Mouse (Mus musculus): ENCODE measurements around the gene Tmem189. TPM values are rescaled to one million over a fixed set of nuclear protein-coding genes. Genes with fewer than 3 reads are reported as not detected.
"Not testable (repeated sequence)": the region's sequence is repeated elsewhere in the genome, so short reads cannot be mapped to it uniquely, and the experiment has no call there.

Tmem189 gene
- total and polyA plus RNA-seq, 3 experiments: 17.5 to 38.8 (median 20.1) TPM

GRCm38 (mm10) chr2:167654911-167655600 is 34.6 kb downstream of the Tmem189 start:
- no peaks in the 10 kb centered on the region for H3K27me3 ChIP-seq (ENCODE audit: insufficient read depth, low read length)
- H3K4me1 ChIP-seq (ENCODE audit: insufficient read depth, low read depth, low read length): peaks cover 21% of the 10 kb centered on the region
- H3K36me3 ChIP-seq (replicated peaks): peaks cover 97% of the 10 kb centered on the region
- TF ChIP-seq POLR2AphosphoS5 (IDR thresholded peaks at IDR 0.05; ENCODE audit: insufficient replicate concordance, low read depth, low read length): no peak
- TF ChIP-seq TAL1 (conservative IDR thresholded peaks at IDR 0.05; ENCODE audit: low read depth, low read length): no peak
- no peak for TF ChIP-seq CTCF (IDR thresholded peaks at IDR 0.05; ENCODE audit: low read depth, low read length)
- TF ChIP-seq GATA1 (IDR thresholded peaks at IDR 0.05; ENCODE audit: borderline replicate concordance, low read length): no peak
- TF ChIP-seq GATA2 (IDR thresholded peaks at IDR 0.05; ENCODE audit: borderline replicate concordance, low read depth, low read length): no peak
- no peaks in the 10 kb centered on the region for H3K9me3 ChIP-seq (replicated peaks)
- ATAC-seq (ENCODE audit: extremely low read depth, insufficient number of reproducible peaks, low FRiP score, poor library complexity, severe bottlenecking): no peak
- no peak for DNase-seq (ENCODE audit: low spot score)
- no peak overlapping the region for H3K4me3 ChIP-seq (ENCODE audit: low read depth, low read length)

- DNase-seq (ENCODE audit: low spot score) (no peak), ATAC-seq (ENCODE audit: extremely low read depth, insufficient number of reproducible peaks, low FRiP score, poor library complexity, severe bottlenecking) (no peak)
- TF ChIP-seq CTCF (IDR thresholded peaks at IDR 0.05; ENCODE audit: low read depth, low read length): no peak
- TF ChIP-seq POLR2AphosphoS5 (IDR thresholded peaks at IDR 0.05; ENCODE audit: insufficient replicate concordance, low read depth, low read length): no peak
- no peak for TF ChIP-seq GATA1 (IDR thresholded peaks at IDR 0.05; ENCODE audit: borderline replicate concordance, low read length)
- no peak for TF ChIP-seq GATA2 (IDR thresholded peaks at IDR 0.05; ENCODE audit: borderline replicate concordance, low read depth, low read length)
- H3K9me3 ChIP-seq (replicated peaks): no peaks in the 10 kb centered on the region
- H3K4me3 ChIP-seq (ENCODE audit: low read depth, low read length): no peak overlapping the region
- peaks cover 96% of the 10 kb centered on the region for H3K36me3 ChIP-seq (replicated peaks)
- H3K27me3 ChIP-seq (ENCODE audit: insufficient read depth, low read length): no peaks in the 10 kb centered on the region
- peaks cover 6% of the 10 kb centered on the region for H3K4me1 ChIP-seq (ENCODE audit: insufficient read depth, low read depth, low read length)
Measured at GRCm38 (mm10) chr2:167652694-167653093, 36.9 kb downstream of the Tmem189 start.

DNA sequence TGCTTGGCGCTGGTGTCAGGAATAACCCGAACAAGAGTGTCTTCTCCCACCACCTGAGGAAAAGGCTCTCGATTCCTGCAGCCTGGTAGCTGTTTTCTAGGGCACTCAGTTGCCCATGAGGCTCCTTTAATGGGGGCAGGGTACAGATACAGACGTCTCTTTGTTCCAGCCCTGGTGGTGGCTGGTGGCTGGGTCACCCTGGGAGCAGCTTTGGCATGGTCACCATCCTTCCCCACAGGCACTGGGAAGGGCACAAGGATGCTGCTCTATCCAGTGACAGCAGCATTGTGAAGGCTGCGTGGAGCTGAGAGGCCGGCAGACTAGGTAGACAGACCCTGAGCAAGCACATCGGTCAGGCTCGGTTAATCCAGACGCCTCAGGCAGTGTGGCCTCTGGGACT is 38.0 kb downstream of the Tmem189 start:
- peaks cover 95% of the 10 kb centered on the region for H3K36me3 ChIP-seq (replicated peaks)
- peaks cover under 1% of the 10 kb centered on the region; the same call in 1 of the 2 replicates for H3K4me1 ChIP-seq (ENCODE audit: insufficient read depth, low read depth, low read length)
- no peak for ATAC-seq (ENCODE audit: extremely low read depth, insufficient number of reproducible peaks, low FRiP score, poor library complexity, severe bottlenecking)
- no peak overlapping the region for H3K4me3 ChIP-seq (ENCODE audit: low read depth, low read length)
- no peaks in the 10 kb centered on the region for H3K27me3 ChIP-seq (ENCODE audit: insufficient read depth, low read length)
- TF ChIP-seq GATA1 (IDR thresholded peaks at IDR 0.05; ENCODE audit: borderline replicate concordance, low read length) (no peak), POLR2AphosphoS5 (IDR thresholded peaks at IDR 0.05; ENCODE audit: insufficient replicate concordance, low read depth, low read length) (no peak), TAL1 (conservative IDR thresholded peaks at IDR 0.05; ENCODE audit: low read depth, low read length) (no peak), GATA2 (IDR thresholded peaks at IDR 0.05; ENCODE audit: borderline replicate concordance, low read depth, low read length) (no peak), CTCF (IDR thresholded peaks at IDR 0.05; ENCODE audit: low read depth, low read length) (no peak)
- H3K9me3 ChIP-seq (replicated peaks): no peaks in the 10 kb centered on the region
- no peak for DNase-seq (ENCODE audit: low spot score)

DNA sequence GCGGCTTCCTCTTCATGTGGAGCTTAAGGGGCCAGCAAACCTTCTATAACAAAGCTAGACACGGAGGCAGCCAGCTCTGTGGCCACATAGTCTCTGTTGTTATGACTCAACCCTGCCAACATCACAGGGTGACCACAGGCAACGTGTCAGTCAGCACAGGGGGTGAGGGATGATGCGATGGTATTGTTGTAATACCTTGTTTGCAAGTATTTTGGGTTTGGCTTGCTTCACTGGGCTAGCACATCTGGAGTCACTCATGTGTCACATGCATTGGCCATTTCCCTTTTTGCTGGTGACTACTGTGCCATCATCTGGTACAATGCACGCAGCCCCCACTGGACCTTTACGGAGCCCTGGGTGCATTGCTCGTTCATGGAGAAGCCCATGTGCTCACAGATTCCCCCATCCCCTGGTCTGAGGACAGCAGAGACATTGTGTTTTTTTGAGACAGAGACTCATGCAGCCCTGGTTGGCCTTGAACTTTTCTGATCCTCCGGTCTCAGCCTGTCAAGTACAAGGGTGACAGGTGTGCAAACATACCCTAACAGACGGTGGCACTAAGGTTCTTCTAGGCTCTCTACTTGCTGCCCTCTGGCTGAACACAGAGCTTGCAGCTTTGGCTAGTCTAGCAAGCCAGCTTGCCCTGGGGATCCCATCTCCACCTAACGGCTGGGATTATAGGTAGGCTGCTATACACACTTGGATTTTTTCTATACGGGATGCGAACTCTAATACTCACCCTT is 40.2 kb downstream of the Tmem189 start:
- no peaks in the 10 kb centered on the region for H3K27me3 ChIP-seq (ENCODE audit: insufficient read depth, low read length)
- no peak overlapping the region for H3K4me3 ChIP-seq (ENCODE audit: low read depth, low read length)
- no peak for DNase-seq (ENCODE audit: low spot score)
- no peaks in the 10 kb centered on the region for H3K9me3 ChIP-seq (replicated peaks)
- ATAC-seq (ENCODE audit: extremely low read depth, insufficient number of reproducible peaks, low FRiP score, poor library complexity, severe bottlenecking): no peak
- peaks cover 98% of the 10 kb centered on the region for H3K36me3 ChIP-seq (replicated peaks)
- no peak for TF ChIP-seq CTCF (IDR thresholded peaks at IDR 0.05; ENCODE audit: low read depth, low read length)
- no peak for TF ChIP-seq GATA1 (IDR thresholded peaks at IDR 0.05; ENCODE audit: borderline replicate concordance, low read length)
- no peak for TF ChIP-seq TAL1 (conservative IDR thresholded peaks at IDR 0.05; ENCODE audit: low read depth, low read length)
- no peak for TF ChIP-seq POLR2AphosphoS5 (IDR thresholded peaks at IDR 0.05; ENCODE audit: insufficient replicate concordance, low read depth, low read length)
- TF ChIP-seq GATA2 (IDR thresholded peaks at IDR 0.05; ENCODE audit: borderline replicate concordance, low read depth, low read length): no peak
- H3K4me1 ChIP-seq (ENCODE audit: insufficient read depth, low read depth, low read length): no peaks in the 10 kb centered on the region

DNA sequence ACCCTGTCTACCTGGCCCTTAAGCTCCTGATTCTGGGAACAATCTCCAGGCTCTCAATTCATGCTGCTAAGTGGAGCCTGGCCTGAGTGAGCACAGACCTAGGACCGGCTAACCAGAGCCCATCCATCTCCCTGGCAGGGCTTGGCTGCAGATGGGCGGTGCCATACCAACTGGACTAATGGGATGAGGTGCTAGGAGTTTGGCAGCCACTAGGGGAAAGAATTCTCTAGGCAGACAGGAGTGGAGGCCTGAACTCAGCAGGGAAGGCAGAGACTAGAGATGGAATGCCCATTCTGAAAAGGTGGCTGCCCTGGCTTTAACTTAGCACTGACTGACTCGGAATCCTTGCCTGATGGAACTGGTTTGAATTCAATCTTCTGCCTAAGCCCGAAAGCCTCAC is 43.2 kb downstream of the Tmem189 start:
- no peak for ATAC-seq (ENCODE audit: extremely low read depth, insufficient number of reproducible peaks, low FRiP score, poor library complexity, severe bottlenecking)
- H3K9me3 ChIP-seq (replicated peaks): no peaks in the 10 kb centered on the region
- no peak overlapping the region for H3K4me3 ChIP-seq (ENCODE audit: low read depth, low read length)
- H3K4me1 ChIP-seq (ENCODE audit: insufficient read depth, low read depth, low read length): peaks cover 2% of the 10 kb centered on the region
- TF ChIP-seq CTCF (IDR thresholded peaks at IDR 0.05; ENCODE audit: low read depth, low read length): no peak
- no peak for TF ChIP-seq TAL1 (conservative IDR thresholded peaks at IDR 0.05; ENCODE audit: low read depth, low read length)
- TF ChIP-seq POLR2AphosphoS5 (IDR thresholded peaks at IDR 0.05; ENCODE audit: insufficient replicate concordance, low read depth, low read length): no peak
- no peak for TF ChIP-seq GATA2 (IDR thresholded peaks at IDR 0.05; ENCODE audit: borderline replicate concordance, low read depth, low read length)
- no peak for TF ChIP-seq GATA1 (IDR thresholded peaks at IDR 0.05; ENCODE audit: borderline replicate concordance, low read length)
- no peaks in the 10 kb centered on the region for H3K27me3 ChIP-seq (ENCODE audit: insufficient read depth, low read length)
- no peak for DNase-seq (ENCODE audit: low spot score)
- peaks cover 90% of the 10 kb centered on the region for H3K36me3 ChIP-seq (replicated peaks)

DNA sequence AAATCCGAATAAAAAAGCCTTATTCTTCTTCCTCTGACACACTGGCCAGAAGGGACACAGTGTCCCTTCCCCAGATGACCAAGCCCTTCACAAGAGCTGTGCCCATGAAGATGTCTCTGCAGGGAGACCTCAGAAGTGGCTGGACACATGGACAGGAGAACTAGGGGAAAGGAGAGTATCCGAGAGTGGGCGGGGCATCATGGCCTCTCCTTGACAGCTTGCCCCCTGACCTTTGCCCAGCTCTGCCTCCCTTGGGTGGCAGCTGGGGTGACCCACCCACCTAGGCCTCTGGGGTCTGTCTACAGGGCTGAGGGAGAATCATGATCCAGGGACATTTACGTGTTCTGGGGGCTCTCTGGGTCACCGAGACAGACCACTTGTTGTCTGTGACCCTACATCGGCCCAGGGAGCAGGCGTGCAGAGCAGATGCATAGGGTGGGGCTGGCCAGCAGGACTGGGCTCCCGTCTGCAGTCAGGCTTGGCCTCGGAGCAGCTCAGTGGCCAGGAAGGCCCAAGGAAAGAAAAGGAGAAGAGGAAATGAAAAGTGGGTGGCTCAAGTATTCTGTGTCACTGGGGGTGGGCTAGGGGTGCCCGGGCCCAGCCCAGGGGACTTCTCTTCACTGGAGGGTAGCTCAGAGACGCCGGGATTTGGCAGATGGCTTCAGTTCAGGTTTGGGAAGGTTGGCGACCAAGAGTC is 46.1 kb downstream of the Tmem189 start:
- not testable (repeated sequence) for H3K9me3 ChIP-seq (replicated peaks); DNase-seq (ENCODE audit: low spot score); H3K4me1 ChIP-seq (ENCODE audit: insufficient read depth, low read depth, low read length); H3K27me3 ChIP-seq (ENCODE audit: insufficient read depth, low read length); ATAC-seq (ENCODE audit: extremely low read depth, insufficient number of reproducible peaks, low FRiP score, poor library complexity, severe bottlenecking); H3K4me3 ChIP-seq (ENCODE audit: low read depth, low read length)
- H3K36me3 ChIP-seq (replicated peaks): peaks cover 90% of the 10 kb centered on the region
